Mouse (Mus musculus): ENCODE measurements around the gene Otud4. TPM values are rescaled to one million over a fixed set of nuclear protein-coding genes. Genes with fewer than 3 reads are reported as not detected.
"Not testable (repeated sequence)": the region's sequence is repeated elsewhere in the genome, so short reads cannot be mapped to it uniquely, and the experiment has no call there.

Gene Otud4
- total RNA-seq (2021) = 10 to 100 TPM; 49.5 to 50.3 TPM

- intact Hi-C loops (cut with DNase I) = no loop called here
- DNase-seq = peak; percentile 44
Observed at GRCm38 (mm10) chr8:79639586-79640451, at the start of gene Otud4. TSS of gene Otud4 (plus strand) at chr8:79639618.

DNA sequence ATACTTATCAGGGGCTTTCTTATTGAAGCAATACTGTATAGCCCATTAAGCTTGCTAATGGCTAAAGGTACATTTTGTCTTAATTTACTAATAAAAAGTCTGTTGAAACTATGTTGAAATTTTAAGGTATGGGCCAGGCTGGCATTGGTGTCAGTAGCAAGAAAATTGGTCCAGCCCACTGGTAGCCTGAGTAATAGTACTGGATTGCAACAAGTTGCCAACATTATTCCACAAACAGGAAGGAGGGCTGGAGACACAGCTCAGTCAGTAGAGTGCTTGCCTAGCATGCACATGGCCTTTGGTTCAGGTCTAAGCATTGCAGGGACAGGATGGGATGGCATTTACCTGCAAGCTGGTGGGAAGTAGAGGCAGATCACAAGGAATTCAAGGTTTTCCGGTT is 38.5 kb upstream of the Otud4 start:
- DNase-seq = no peak
- intact Hi-C loops (cut with DNase I) = no loop called here

- intact Hi-C loops (cut with DNase I) = not testable (repeated sequence)
- peak; percentile 6 for DNase-seq
Observed at GRCm38 (mm10) chr8:79603204-79603603, 36.2 kb upstream of the Otud4 start.

GRCm38 (mm10) chr8:79606225-79606624 is 33.2 kb upstream of the Otud4 start:
- intact Hi-C loops (cut with DNase I) = no loop called here
- no peak for DNase-seq

DNA sequence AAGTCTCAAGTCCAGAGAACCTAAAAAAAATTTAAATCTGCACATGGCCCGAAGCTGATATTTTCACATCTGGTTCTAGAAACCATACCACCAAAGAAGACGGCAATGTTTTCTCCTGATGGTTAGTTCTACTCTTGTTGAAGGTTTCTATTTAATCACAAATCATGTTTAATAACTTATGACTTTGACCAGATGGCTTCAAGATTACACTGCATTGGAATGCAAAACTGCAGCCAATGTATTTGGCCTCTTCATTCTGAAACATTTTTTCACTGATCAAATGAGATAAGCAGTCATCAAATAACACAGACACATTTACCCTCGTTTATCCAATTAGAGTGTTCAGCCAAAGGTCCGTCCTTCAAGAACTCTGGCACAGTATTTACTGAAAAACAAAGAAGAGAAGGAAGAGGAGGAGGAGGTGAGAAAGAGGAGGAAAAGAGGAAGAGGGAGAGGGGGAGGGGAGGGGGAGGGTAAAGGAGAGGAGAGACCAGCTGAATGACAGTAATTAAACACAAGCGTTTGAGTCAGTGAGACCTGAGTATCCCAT is 32.6 kb upstream of the Otud4 start:
- DNase-seq = no peak
- intact Hi-C loops (cut with DNase I) = no loop called here

GRCm38 (mm10) chr8:79608701-79609100 is 30.7 kb upstream of the Otud4 start:
- no peak for DNase-seq
- intact Hi-C loops (cut with DNase I) = no loop called here

DNA sequence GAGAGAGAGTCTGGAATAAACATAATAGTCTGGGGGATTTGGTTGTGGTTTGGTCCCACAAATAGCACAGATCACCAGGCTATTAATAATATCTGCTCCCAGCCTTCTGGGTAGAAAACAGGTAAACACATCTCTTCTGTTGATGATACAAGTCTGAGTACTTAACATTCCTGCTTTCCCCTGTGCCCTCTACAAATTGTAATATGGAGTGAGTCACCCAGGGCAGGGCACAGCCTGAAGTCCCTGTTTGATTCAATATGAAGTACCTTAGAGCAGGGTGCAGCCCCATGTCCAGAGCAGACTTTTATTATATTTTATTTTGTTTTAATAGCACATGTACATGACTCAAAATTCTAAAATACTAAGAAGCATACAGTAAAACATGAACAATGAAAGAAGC is 29.1 kb upstream of the Otud4 start:
- intact Hi-C loops (cut with DNase I) = no loop called here
- no peak for DNase-seq

GRCm38 (mm10) chr8:79612298-79612697 is 27.1 kb upstream of the Otud4 start:
- DNase-seq = no peak
- intact Hi-C loops (cut with DNase I) = no loop called here

DNA sequence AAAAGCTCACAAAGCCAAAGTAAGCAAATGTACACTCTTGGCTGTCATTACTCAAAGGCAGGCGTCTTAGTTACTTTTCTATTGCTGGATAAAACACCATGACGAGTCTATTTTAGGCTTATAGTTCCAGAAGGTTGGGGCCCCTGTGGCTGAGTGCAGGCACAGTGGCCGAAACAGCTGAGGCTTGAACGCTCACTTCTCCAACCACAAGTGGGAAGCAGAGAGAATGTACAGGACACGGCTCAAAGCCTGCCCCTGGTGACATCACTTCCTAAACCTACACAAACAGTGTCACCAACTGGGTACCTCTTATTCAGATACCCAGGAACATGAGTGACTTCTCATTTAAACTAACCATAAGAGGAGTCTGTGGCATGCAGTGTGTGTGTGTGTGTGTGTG is 26.5 kb upstream of the Otud4 start:
- DNase-seq = no peak
- intact Hi-C loops (cut with DNase I) = no loop called here

DNA sequence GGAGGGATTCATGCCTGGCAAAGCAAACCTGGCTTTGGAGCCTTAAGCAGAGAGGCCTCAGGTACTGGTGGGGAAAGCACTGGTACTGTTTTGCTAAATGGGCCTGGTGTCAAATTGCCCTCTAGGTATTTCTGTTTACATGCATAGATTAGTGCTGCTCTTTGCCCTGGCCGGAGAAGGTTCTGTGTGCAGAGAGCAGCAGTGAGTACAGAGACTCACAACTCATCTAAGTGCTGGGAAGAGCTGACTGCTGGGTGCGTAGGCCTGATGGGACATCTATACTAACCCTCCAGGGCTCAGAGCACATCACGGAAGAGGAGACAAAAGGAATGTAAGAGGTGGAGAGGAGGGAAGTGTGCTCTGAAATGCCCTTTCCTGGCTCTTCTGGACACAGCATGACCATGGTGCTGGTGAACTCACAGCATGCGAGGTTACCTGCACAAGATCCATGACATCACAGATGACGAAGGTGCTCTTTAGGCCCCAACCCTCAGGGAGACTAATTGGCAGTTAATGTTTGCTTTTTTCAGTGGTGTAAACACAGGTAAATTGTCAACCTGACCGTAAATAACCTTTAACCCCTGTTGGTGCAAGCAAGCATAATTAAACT is 23.6 kb upstream of the Otud4 start:
- intact Hi-C loops (cut with DNase I) = no loop called here
- DNase-seq = no peak

GRCm38 (mm10) chr8:79618906-79619305 is 20.5 kb upstream of the Otud4 start:
- DNase-seq = no peak
- intact Hi-C loops (cut with DNase I) = no loop called here

DNA sequence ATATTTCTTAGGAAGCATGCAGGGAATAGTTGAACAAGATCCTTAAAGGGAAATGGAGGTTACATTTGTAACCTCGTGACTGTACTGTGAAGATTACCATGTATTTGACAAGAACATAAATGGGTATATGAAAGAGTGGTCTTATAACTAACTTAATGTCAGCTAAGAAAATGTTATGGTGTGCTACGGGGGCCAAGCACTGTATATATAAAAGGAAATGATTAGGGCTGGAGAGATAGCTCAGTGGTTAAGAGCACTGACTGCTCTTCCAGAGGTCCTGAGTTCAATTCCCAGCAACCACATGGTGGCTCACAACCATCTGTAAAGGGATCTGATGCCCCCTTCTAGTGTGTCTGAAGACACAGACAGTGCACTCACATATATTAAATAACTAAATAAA is 20.1 kb upstream of the Otud4 start:
- intact Hi-C loops (cut with DNase I) = no loop called here
- DNase-seq = no peak

DNA sequence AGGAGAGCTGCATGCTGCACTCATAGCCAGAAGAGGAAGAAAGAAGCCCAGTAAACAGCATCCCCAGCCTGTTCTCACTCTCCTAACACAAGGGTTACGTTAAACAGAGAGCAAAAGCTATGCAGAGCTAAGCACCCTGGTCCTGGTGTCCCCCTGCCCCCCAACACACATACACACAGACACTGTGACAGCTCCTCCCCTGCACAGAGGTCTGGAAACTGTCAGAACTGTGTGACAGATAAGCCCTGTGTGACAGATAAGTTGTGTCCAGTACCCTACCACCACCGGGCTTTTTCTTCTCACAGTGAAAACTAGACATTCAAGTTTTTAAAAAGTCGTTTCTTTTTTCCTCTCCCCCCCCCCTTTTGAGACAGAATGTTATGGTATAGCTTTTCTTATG is 19.4 kb upstream of the Otud4 start:
- DNase-seq = no peak
- intact Hi-C loops (cut with DNase I) = no loop called here

GRCm38 (mm10) chr8:79620489-79621276 is 18.7 kb upstream of the Otud4 start:
- DNase-seq = no peak
- intact Hi-C loops (cut with DNase I) = no loop called here

DNA sequence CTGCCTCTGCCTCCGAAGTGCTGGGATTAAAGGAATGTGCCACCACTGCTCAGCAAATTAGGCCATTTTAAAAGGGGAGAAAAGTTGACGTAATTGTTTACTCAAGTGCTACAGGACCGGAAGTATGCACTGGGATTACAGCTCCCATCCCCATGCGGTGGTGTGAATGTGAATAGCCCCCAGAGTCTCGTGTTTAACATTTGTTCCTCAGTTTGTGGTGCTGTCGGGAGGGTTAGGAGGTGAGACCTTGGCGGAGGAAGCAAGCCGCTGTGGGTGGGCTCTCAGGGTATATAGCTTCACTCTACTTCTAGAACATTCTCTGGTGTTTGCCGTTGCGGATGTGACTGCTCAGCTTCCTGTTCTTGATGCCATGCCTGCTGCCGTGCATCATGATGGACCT is 17.1 kb upstream of the Otud4 start:
- intact Hi-C loops (cut with DNase I) = no loop called here
- no peak for DNase-seq

- intact Hi-C loops (cut with DNase I) = no loop called here
- no peak for DNase-seq
Observed at GRCm38 (mm10) chr8:79623351-79623750, 16.1 kb upstream of the Otud4 start.

DNA sequence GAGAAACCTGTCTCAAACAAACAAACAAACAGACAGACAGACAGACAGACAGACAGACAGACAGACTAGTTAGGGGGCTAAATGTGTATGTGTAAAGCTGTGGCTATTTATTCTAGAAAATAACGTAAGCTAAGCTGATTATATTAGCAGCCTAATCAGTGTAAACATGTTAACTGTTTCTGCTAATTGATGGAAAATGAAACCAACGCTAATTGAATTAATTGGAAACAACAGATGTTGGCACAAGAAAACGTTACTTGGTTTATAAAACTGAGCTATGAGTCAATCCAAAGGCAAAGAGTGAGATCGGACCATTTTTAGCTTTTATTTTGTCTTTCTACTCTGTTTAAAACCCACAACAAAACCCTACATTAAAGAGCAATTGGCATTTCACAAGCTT is 15.0 kb upstream of the Otud4 start:
- intact Hi-C loops (cut with DNase I) = no loop called here

DNA sequence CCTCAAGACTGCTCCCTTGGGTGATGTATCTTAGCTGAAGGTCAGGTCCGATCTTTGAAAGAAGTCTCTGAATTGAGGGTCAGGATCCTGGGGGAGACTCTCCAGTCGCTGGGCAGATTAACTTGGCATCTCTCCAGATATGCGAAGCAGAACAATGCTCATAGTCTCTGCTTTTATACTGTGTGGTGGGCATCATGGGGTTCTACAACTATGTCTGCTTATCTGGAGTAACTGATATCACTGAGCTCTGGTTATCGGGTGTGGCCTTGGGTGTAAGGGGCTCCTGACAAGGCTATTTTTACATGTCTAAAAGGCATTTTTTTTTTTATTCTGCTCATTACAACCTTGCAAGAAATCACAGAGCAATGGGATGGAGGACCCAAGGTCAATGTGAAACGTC is 13.2 kb upstream of the Otud4 start:
- no peak for DNase-seq
- intact Hi-C loops (cut with DNase I) = no loop called here

More for the DNA sequence above, 15.0 kb upstream of the Otud4 start:
- no peak for DNase-seq

GRCm38 (mm10) chr8:79635491-79635890 is 3.9 kb upstream of the Otud4 start:
- intact Hi-C loops (cut with DNase I) = no loop called here
- no peak for DNase-seq

- no peak for DNase-seq
- intact Hi-C loops (cut with DNase I) = no loop called here
Observed at GRCm38 (mm10) chr8:79636151-79636550, 3.3 kb upstream of the Otud4 start.

DNA sequence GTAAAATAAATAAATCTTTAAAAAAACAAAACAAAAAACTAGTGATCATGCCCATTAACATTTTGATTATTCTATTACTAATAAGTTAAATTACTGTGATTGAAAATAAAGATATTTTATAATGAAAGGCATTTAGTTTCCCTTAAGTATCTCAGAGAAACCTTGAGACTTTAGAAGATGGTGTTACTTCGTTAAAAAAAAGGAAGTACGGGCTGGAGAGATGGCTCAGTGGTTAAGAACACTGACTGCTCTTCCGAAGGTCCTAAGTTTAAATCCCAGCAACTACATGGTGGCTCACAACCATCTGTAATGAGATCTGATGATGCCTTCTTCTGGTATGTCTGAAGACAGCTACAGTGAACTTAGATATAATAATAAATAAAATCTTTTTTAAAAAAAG is 2.2 kb upstream of the Otud4 start:
- intact Hi-C loops (cut with DNase I) = no loop called here
- DNase-seq = no peak

Data from left cerebral cortex, postnatal 4 days (tissue).